Mouse (Mus musculus): ENCODE results near the gene Dlgap1. TPM values are rescaled to one million over a fixed set of nuclear protein-coding genes. Genes with fewer than 3 reads are reported as not detected.

Dlgap1 gene
- total RNA-seq, 4 experiments from 2014 or later: 456 to 507 (median 496) TPM

DNA sequence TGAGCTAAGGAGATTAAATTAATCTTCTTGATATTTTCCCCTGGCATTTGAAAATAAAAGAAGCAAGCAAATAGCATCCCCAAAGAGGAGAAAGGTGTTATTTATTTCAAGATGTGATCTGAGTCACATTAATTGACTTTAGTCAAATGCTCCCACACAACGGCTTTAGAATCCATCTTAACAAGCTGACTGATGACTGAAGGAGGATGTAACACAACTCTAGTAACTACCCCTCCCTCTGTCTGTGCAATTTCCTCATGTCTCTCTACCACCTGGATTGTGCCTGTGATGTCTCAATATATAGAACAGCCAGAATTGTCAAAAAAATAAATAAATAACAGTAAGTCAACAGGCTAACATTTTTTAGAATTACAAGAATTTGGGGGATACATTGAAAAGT, 488.2 kb downstream of the Dlgap1 start:
- DNase-seq (ENCODE audit: low spot score in 2 of 2): no peak

DNA sequence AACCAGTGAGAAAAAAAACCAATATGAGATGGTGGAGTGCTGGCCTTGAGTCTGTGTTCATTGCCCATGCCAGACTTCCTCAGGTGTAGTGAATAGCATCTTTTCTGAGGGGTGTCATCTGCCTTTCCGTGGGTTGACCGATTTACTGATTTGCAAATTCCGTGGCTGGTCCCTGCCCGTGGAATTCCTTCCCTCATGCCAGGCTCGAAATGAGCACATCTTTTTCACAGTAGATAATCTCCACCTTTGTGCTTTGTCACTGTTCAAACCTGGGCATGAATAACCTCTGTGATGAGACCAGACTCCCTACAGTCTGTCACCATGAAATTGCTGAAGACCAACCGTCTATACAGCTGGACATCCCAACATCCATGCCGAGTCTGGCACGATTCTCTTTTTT, 493.4 kb downstream of the Dlgap1 start:
- no peak for DNase-seq (ENCODE audit: low spot score in 2 of 2)

DNA sequence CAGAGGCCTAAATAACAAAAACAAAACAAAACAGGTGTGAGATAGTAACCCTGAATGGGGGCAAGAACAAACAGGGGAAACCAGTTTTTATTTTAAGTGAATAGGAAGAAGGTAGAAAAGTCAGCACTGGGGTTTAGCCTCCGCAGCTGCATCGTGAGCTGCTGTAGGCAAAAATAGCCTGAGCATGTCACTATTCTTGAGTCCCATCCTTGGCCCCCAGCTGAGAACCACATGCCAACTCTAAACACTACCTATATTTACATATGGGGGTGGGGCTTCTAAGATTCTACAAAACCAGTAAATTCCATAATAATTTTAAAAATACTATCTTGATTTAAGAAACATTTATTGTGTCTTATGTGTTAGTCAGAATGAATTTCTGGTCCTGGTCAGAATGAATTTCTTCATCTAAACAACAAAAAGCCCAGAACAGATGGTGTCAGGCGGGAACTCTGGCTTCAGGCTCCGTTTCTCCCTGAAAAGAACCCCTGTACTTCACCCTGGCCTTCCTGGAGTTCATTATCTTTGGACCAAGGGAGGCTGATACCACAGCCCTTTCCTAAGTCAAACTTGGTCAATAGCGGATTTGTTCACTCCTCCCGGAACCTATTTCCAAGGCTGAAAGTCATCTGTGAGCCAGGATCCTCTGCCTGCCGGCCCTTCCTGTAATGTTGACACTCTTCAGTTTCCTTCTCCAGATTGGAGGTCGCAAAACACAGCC, 494.1 kb downstream of the Dlgap1 start:
- no peak for DNase-seq (ENCODE audit: low spot score in 2 of 2)

DNA sequence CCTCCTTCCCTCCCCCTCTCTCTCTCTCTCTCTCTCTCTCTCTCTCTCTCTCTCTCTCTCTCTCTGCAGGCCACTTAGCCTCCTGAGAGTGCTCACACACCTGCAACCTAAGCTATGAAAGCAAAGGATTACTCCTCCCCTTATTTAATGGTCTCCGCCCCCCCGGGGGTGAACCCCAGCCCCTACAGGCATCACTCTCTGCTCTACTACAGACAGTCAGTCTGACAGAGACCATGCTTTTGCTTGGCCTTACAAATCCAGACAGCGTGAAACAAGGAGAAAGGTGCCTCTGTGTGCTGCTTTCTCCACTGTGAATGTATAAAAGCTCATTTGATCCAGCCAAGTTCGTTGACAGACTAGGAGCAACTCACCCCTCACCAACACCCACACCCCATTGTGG, 497.5 kb downstream of the Dlgap1 start:
- no peak for DNase-seq (ENCODE audit: low spot score in 2 of 2)

DNA sequence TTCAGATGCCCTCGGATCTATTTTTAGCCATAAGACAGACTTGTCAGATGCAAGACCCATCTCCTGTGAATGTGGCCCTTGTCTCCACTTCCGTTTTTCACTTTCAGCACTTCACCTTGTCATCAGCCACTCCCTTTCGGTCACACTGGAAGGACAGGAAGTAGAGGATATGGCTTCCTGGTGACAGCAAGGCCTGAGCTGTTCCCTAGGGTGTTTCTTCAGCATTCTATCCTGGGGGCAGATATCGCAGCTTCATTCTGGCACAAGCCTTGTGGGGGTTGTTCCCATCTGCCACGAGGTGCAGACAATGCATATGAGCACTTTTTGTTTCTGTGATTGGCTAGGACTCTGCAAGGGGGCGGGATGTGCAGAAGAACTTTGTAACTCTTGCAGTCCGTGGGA, 502.1 kb downstream of the Dlgap1 start:
- peak; percentile 74 to 78 for DNase-seq (ENCODE audit: low spot score in 2 of 2)

DNA sequence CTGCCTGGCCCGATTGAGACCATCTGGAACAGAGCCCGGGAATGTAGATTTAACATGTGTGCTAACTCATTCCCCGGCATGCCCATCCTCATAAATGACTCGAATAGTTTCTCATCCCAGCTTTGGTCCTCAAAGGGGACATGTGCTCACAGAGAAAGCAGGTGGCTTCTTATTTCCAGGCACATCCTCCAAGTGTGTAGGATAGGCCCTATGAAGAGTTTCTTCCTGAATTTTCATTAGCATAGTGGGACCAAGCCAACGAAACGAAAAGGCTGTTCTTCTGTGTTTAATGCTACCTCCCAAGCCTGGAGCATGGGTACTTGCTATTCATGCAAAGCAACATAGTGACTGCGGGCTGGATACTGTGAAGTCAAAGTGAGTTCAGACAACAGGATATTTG, 503.3 kb downstream of the Dlgap1 start:
- DNase-seq (ENCODE audit: low spot score in 2 of 2): no peak

DNA sequence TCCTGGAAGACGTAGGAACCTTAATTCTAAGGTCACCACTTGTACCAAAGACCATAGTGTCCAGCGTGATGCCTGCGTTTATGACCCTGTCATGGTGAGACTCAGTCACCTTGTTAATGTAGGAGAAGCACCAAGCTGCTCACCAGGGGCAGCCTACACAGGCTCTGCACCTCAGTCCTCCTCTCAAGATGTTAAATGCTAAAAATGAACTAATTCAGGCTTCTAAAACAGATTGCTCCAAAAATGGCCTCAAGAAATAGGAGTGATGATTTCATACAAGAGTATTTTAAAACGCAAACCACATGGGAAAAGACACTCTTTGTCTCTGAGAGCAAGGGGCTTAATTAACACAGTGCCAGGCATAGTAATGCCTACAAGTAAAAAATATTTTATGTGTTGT, 505.0 kb downstream of the Dlgap1 start:
- DNase-seq (ENCODE audit: low spot score in 2 of 2): no peak

DNA sequence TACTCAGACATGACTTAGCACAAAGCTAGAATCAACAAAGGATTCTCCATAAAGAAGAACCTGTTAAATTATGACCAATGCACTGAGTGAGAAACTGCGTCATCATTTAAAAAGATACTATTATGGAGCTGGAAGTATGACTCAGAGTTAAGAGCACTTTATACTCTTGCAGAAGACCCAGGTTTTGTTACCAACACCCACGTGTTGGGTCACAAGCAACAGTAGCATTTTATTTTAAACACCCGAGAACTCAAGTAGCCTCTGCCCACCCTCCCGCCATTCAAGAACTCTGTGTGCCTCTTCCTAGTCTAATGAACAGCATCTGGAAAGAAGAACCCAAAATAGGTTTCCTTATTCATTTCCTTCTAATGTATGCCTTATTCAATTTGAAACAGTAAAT, 514.8 kb downstream of the Dlgap1 start:
- DNase-seq (ENCODE audit: low spot score in 2 of 2): no peak

DNA sequence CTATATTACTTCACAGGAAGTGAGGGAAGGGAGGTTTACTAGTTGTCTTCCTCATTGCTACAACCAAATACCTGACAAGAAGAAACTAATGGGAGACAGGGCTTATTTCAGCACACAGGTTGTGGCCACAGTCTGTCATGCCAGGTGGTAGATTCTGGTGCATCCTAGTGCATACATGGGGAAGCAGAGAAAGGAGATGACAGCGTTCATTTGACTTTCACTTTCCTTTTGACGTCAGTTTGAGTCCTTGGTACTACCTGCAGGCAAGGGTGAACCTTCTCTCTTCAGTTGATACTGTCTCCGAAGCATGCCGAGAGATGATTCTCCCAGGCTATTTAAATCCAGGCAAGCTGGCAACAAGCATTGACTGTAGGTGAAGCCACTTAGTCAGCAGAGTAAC, 516.8 kb downstream of the Dlgap1 start:
- no peak for DNase-seq (ENCODE audit: low spot score in 2 of 2)

DNA sequence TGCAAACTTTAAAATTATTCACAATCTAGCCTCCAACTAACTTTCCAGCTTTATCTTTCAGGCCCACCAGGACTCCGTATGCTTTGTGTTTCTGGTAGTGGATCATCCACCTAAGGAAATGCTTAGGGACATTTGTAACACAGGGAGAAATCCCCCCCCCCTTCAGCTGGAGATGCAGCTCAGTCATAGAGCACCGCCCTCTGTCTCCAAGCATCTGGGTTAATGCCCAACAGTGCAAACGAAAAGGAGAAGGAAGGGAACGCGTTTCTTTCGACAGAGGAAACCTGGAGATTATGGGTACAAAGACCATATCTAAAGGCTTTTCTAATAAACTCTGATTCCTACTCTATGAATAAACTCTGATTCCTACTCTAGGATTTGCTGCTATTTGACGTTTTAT, 517.4 kb downstream of the Dlgap1 start:
- no peak for DNase-seq (ENCODE audit: low spot score in 2 of 2)

DNA sequence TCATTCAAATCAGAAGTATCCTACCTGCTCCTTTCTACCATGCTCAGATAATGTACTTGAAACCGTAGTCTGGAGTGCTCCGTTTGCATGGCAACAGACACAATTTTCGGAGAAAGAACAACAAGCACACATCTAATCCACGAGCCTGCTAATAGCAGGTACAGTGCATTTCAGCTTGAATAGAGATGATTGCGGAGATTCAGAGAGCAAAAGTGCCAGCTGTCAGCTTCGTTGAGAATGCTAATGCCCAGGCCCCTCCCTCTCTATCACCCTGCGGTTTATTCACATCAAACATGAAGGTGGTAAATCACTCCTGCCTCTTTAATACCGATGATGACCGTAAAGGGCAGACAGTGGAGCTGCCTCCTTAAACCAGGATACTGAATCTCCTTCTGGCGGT, 518.0 kb downstream of the Dlgap1 start:
- DNase-seq (ENCODE audit: low spot score in 2 of 2): no peak

DNA sequence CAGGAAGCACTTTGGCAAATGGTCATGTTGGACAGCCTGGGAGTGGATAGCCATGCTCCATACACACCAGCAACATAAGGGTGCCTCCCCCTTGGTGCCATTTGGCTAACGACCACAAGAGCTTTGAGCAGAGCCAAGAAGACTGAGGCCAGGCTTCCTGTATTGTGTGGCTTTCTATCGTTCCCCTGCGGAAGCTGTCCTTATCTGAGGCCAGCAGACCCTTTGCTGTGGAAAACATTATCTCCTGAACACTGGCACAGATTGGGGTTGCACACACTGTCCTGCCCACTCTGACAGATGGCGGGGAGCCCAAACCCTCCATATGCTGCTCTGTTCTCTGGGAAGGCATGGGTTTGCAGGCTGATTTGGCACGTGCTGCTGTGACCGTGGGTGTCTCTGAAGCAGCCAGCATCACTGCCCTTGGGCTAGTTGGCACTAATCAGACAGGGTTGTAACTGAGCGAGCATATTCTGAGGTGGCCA, 520.0 kb downstream of the Dlgap1 start:
- DNase-seq (ENCODE audit: low spot score in 2 of 2): peak; percentile 89 to 91

DNA sequence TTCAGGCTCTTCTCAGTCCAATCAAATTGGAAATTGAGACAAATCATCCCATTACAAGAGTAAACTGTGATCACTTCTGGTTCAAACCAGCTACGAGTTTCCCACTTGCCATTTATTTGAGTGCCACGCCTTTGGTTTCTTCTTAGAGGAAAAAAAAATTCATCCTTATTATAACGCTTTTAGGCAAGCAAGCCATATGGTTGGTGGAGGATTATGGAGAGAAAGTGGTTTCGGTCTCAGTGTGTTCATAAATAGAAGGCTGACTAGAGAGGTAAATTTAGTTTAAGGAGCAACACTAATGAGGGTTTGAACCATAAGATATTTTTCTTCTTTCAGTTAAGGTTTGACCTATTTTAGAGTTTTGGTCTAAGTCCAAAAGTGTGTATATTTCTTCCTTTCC, 522.7 kb downstream of the Dlgap1 start:
- no peak for DNase-seq (ENCODE audit: low spot score in 2 of 2)

DNA sequence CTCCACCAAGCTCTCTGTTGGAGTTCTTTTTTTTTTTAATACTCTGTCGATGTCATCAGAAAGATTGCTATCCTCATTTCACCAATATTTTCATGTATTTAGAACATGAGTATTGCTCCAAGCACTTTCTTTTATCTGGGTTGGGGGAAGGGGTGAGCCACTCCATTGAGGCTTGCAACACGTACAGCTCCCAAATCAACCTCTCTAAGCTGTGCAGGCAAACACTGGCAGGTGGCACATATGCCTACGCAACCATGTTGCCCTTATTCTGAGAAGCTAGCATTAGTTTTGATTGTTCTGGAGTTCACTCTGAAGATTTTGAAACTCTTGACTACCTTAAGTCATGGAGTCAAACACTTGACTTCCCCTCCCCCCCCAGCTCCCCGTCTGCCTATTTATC, 525.5 kb downstream of the Dlgap1 start:
- no peak for DNase-seq (ENCODE audit: low spot score in 2 of 2)

DNA sequence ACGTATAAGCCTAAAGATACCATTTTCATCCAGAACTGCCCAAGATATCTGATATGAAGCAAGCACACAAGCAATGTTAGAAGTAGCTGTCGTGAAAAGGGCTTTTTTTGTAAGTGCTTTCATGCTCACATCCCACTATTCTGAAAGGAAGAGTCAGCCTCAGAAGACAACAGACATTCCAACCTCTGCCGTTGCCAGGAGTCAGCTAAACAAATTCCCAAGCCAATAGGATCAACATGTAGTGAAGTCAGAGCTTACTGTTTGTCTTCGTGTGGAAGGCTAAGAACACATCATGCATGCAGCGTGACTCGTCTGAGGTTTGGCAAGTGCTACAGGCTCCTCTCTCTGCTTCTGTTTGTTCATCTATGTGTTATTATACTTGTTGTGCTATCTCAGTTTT, 529.4 kb downstream of the Dlgap1 start:
- no peak for DNase-seq (ENCODE audit: low spot score in 2 of 2)

DNA sequence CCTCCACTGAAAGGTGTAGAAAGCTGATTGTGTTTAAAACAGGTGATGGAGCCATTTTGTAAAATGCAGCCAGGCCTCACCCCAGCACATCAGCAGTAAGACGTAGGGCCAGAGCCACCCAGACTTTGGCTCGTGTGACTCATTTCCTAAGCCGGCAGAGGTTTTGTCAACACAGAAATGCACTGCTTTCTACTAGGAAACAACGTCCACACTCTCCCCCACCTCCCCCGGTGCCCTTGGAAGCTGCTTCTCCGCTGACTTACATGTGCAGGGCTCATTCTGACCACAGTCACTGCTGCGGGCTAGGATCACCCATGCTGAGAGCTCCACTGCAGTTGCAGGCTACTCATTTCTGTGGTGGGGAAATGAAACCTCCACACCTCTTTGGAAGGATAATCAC, 533.1 kb downstream of the Dlgap1 start:
- no peak for DNase-seq (ENCODE audit: low spot score in 2 of 2)

DNA sequence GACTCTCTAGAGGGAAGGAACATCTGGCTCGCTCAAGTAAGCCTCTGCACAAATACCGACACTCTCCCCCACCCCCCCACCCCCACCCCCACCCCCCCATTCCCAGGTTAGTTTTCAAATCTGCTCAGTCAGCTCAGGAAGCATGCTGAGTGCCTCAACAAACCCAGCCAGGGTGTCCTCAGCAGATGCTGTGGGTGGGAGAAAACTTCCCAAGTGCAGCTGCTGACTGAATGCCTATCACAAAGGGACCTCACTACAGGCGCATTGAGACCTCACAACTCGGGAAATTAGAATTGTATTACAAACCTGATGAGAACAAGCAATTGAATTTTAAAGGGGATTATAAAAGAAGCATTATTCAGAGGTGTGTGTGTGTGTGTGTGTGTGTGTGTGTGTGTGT, 538.9 kb downstream of the Dlgap1 start:
- DNase-seq (ENCODE audit: low spot score in 2 of 2): no peak

DNA sequence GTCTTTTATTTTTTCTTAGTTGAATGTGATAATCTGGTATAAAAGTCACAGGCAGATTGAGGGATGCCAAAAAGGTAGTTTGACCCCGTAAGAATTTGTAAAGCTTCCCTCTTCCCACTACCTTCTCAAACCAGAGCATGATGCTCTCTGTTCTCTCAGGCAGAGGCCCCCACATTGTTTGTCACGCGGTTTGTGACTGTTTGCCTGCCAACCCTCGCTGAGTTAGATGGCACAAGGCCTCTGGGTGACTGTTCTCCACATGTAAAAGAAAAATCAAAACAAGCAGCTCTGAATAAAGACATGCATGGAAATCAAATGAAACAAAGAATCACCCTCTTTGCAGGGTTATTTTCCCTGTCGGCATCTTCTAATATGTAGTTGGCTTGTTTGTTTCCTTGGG, 541.6 kb downstream of the Dlgap1 start:
- DNase-seq (ENCODE audit: low spot score in 2 of 2): no peak

DNA sequence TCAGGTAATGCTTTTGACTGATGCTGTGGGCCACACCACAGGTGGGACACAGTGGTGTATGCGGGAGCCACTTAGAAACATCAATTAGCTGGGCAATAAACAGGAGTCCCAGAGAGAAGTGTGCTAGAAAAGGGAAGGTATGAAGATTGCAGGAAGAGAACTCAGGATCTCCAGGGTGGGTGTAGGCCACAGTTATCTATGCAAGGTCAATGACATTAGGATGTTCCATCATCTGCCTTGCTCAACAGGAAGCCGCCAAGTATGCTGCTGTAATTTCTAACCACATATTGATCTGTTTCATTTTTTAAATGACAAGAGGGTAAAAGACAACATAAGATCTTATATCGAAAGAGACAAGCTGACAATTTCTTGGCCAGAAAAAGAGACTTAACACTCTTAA, 542.5 kb downstream of the Dlgap1 start:
- no peak for DNase-seq (ENCODE audit: low spot score in 2 of 2)

DNA sequence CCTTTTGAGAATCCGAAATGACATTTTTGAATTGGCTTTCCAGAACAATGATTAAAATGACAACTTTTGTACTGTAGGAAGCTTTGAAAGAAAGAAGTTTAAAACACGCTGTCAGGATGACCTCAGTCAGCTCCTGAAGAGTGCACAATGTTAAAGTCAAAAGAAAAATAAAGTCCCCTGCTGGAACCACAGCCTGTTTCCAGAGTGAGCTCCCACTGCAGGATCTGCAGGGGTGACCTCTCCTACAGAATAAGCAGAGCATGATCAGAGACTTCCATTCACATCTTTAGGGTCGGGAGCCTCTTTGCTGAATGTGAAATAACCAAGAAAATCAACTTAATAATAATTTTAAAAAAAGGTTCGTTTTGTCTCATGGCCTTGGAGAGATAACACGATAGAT, 544.9 kb downstream of the Dlgap1 start:
- DNase-seq (ENCODE audit: low spot score in 2 of 2): no peak

DNA sequence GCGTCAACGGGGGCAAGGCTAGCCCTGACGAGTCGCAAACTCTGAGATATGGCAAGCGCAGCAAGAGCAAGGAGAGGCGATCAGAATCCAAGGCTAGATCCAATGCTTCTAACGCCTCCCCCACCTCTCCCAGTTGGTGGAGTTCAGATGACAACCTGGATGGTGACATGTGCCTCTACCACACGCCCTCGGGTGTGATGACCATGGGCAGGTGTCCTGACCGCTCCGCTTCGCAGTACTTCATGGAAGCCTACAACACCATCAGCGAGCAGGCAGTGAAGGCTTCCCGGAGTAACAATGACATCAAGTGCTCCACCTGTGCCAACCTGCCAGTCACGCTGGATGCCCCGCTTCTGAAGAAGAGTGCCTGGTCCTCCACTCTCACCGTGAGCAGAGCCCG, 547.6 kb downstream of the Dlgap1 start:
- DNase-seq (ENCODE audit: low spot score in 2 of 2): no peak

DNA sequence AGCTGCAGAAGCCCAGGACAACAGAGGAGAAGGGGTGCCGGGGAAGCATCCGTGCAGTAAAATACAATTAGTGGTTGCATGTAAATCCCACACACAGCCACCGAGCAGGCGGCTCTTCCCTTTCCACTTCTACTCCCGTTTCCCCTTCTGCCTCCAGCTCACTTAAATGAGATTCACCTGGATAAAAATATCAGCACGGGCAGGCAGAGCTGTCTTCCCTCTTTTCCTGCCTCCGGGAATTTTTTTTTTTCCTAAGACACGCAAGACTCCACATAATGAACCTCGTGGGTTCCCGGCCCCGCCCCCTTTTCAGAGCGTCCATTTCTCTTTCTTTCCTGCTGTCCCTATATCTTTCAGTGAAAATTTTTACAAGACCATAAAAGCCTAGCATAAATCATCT, 548.5 kb downstream of the Dlgap1 start:
- no peak for DNase-seq (ENCODE audit: low spot score in 2 of 2)

DNA sequence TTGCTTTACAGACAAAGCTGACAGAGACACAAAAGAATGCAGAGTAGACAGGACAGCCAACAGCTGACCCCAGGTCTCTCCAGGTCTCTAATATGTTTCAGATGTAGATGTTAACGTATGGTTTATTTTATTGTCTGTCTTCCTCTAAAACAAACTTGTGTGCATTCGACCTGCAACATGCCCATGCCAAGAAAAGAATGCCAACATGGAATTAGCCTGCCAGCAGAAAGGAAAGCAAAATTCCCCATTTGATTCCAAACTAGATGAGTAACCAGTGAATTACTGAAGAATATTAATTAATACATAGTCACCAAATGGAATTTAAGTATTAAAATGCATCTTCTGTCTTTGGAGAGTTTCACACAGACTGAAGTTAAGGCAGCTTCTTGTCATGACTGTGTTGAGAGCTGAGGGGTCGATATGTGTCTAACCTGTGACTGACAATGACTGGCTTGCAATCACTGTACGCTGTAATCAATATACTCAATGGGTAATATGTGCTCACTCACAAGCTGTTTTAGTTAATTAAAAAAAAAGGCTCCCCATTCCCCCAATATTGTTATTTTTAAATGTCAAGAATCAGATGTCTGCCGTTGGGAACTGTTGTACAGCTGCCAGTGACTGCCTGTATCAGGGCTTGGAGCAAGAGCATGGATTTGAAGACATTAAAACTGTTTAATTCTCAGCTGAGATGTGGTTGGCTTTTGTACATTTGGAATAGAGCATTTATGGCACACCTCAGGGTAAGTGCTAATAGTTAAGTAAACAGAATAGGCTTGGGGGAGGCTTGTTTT, 552.4 kb downstream of the Dlgap1 start:
- no peak for DNase-seq (ENCODE audit: low spot score in 2 of 2)
